Mouse (Mus musculus): Measurements from ENCODE around the gene Syna. TPM values are rescaled to one million over a fixed set of nuclear protein-coding genes. Genes with fewer than 3 reads are reported as not detected.

The Syna gene
- polyA plus RNA-seq, 1 experiment from 2014 or later: not detected

DNA sequence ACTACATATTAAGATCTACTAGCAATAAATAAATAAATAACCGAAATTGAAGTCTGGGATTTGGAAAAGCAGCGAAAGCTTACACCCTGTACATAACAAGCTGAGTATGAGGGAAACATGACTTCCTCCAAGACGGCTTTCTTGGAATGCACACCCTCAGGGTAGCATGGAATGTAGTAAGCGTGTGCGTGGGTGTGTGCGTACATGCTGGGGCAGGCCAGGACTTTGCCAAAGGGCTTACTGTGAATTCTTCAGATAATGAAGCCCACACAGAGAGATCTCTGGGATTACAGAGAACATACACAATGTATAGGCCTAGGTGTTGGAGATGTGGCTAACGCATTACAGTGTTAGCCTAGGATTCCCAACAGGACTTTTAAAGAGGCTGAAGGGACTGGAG lies 17.6 kb upstream of the Syna start:
- 97% methylated on average over 7 of the region's 7 CpGs for WGBS (ENCODE audit: missing documents)
- Histone ChIP-seq H3K4me3 (ENCODE audit: inconsistent target) (no peak overlapping the region), H3K79me2 (ENCODE audit: inconsistent target) (no peaks in the 10 kb centered on the region), H3K36me3 (ENCODE audit: inconsistent target) (no peaks in the 10 kb centered on the region), H3K27ac (no peak overlapping the region)

DNA sequence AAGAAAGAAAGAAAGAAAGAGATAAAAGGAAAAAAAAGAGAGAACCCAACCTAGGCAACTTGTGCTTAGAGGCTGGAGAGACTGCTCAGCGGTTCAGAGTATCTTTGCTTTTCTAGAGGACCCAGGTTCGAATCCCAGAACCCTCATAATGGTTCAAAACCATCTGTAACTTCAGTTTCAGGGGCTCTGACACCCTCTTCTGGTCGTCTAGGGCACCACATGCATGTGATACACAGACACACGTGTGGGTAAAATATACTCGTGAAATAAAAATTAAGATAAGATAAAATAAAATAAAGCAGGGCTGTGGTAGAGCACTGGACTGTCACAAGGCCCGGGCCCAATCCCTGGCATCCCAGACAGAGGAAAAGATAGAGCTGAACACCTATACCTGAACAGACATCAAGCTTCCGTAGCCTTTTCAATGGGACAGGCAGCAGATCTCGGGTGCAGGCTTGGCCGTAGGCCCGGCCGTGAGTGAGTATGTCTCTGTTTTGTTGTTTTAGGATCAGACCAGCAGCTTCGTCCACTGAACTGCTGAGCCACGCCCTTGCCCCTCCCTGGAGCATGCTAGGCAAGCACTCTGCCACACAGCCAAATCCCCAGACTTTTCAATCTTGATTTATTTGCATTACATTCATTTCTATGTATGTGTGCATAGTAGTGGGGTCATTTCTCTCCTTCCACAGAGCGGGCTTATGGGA lies 16.7 kb upstream of the Syna start:
- H3K79me2 ChIP-seq (ENCODE audit: inconsistent target): no peaks in the 10 kb centered on the region
- H3K4me3 ChIP-seq (ENCODE audit: inconsistent target): no peak overlapping the region
- no peak overlapping the region for H3K27ac ChIP-seq
- 93% methylated on average over 14 of the region's 14 CpGs for WGBS (ENCODE audit: missing documents)
- no peaks in the 10 kb centered on the region for H3K36me3 ChIP-seq (ENCODE audit: inconsistent target)

DNA sequence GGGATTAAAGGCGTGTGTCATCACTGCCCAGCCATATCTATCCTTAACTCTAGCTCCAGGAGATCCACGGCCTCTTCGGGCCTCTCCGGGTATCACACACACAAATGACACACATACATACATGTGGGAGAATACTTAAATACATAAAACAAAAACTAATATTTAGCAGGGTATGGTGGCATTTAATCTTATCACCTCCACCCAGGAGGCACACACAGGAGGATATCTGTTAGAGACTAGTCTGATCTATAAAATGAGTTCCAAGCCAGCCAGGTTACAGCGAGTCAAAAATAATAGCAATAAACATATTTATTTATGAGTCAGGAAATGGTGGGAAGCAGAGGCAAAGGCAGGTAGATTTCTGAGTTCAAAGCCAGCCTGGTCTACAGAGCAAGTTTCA lies 15.9 kb upstream of the Syna start:
- Histone ChIP-seq H3K36me3 (ENCODE audit: inconsistent target) (no peaks in the 10 kb centered on the region), H3K79me2 (ENCODE audit: inconsistent target) (no peaks in the 10 kb centered on the region), H3K27ac (no peak overlapping the region), H3K4me3 (ENCODE audit: inconsistent target) (no peak overlapping the region)
- 95% methylated on average over 4 of the region's 5 CpGs for WGBS (ENCODE audit: missing documents)

DNA sequence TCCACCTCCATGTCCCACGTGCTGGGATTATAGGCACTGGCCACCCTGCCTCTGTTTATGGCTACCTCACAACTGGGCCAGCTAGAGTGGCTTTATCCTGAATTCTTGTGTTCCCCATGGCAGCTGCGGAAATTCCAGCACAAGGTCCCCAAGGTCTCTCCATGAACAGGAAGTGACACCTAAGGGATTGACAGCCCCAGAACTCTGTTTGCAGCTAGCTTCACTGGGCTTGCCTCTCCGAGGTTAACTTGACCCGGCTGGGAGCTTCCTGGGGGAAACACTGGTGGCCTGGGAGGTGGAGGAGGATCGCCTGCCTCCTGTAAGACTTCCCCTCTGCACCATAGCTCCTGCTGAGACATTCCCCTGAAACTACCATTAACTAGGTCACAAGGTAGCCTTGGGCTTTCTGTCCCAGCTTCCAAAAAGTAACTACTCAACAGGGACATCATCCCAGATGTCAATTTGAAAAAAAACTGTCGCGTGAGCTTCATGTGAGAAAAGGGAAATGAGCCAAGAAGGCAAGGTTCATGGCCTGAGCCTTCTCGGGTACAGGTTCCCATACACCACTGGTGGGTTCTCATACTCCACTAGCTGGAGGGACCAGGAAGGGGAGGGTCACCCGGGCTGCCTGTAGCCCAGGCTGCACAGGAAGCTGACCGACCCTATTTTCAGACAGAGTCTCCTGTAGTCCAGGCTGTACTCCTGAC lies 12.7 kb upstream of the Syna start:
- H3K79me2 ChIP-seq (ENCODE audit: inconsistent target): no peaks in the 10 kb centered on the region
- 0 out of 2 replicates have a peak overlapping the region, but pooled peaks have one; percentile 13 for H3K27ac ChIP-seq
- peak overlapping the region; percentile 49 for H3K4me3 ChIP-seq (ENCODE audit: inconsistent target)
- no peaks in the 10 kb centered on the region for H3K36me3 ChIP-seq (ENCODE audit: inconsistent target)
- WGBS (ENCODE audit: missing documents): 14% methylated on average over 10 of the region's 10 CpGs

DNA sequence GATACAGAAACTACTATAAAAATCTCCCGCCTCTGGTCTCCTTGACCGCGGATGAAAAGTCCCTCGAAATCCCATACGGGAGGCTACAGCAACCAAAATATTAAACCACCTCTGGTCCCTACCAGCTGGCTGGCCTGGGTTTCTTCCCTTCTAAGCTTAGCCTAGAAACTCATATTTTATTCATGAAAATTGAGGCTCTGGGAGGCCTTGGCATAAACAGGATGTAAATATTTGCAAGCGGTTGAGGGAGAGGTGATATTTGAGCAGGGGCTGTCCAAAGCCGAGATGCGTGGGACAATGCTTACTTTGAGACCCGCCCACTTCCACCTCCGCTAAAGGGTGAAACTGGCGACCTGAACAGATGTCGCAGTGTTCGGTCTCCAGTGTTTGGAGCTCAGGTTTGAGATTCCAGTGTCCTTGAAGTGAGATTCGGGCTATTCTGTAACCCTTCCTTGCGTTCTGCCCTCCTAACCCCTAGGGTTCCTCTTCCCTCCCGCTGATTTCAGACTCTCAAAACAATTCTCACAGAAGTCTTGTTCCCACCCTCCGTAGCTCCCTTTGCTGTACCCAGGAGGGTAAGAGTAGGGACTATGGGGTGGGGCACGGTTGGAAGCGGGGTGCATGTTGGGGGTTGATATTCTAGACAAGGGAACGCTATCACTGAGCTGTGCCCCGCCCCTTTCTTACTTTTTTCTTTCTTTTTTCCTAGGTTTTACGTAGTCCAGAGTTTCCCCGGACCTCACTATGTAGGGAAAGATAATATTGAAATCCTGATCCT lies 11.9 kb upstream of the Syna start:
- Histone ChIP-seq H3K27ac (0 out of 2 replicates have a peak overlapping the region, but pooled peaks have one; percentile 13), H3K36me3 (ENCODE audit: inconsistent target) (no peaks in the 10 kb centered on the region), H3K4me3 (ENCODE audit: inconsistent target) (peak overlapping the region; percentile 49), H3K79me2 (ENCODE audit: inconsistent target) (no peaks in the 10 kb centered on the region)
- 4% methylated on average over 23 of the region's 23 CpGs for WGBS (ENCODE audit: missing documents)

DNA sequence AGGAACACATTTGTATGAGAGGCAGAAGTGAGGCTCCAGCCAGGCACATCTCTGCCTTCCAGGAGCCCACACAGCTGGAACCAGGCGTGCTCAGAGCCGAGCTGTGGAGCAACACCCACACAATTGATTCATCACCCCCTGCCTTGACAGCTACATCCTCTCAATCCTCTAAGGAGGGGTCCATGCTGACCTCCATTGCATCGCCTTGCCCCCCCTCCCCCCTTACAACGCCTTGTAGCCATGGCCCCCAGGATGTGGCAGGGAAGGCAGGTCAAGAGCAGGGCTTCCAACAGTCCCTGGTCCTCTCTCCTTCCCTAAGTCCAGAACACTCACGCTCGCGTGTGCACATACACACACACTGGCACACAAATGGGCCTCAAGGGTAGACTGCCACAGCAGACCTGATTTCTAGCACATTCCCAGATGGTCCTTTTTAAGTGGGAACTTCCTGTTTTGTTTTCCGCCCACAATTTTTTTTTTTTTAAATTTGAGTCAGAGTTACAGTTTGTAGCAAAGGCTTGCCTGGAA lies 9.1 kb upstream of the Syna start:
- no peak overlapping the region for H3K4me3 ChIP-seq (ENCODE audit: inconsistent target)
- H3K27ac ChIP-seq: no peak overlapping the region
- WGBS (ENCODE audit: missing documents): 58% methylated on average over 7 of the region's 8 CpGs
- no peaks in the 10 kb centered on the region for H3K79me2 ChIP-seq (ENCODE audit: inconsistent target)
- no peaks in the 10 kb centered on the region for H3K36me3 ChIP-seq (ENCODE audit: inconsistent target)

DNA sequence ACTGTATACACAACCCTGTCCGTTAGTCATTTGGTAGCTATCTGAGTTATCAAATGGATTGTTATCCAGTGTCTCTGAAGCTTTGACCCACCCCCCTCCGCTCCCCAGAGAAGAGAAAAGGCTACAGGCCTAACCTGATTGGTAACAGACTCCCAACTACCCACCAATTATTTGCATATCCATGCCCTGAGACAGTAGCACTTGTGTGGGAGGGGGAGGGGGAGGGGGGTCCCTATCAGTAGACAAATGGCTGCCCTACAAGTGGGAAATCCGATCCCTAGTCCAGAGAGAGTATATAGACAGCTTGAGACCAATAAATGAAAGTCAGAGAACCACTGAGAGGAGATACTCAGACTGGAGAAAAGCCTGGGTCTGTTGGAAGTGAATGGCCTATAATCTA lies 8.1 kb upstream of the Syna start:
- WGBS (ENCODE audit: missing documents): 97% methylated on average over 3 of the region's 3 CpGs
- Histone ChIP-seq H3K4me3 (ENCODE audit: inconsistent target) (no peak overlapping the region), H3K27ac (no peak overlapping the region), H3K79me2 (ENCODE audit: inconsistent target) (no peaks in the 10 kb centered on the region), H3K36me3 (ENCODE audit: inconsistent target) (no peaks in the 10 kb centered on the region)

DNA sequence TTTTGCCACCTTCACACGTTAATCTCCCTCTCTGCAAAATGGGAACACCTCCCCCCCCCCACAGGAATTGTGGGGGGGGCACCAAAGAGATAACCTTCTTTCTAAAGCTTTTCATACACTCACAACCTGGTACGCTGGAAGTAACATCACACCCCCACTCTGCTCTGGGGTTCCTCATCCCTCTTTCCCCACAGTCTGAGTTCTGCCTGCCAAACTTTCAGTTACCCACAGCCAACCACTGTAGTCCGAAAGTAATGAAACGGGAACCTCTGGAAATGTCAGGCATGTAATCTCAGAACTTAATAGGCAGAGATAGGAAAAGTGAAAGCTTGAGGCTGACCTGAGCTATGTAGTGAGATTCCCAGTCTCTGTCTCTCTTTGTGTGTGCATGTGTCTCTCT lies 7.5 kb upstream of the Syna start:
- H3K4me3 ChIP-seq (ENCODE audit: inconsistent target): no peak overlapping the region
- no peaks in the 10 kb centered on the region for H3K36me3 ChIP-seq (ENCODE audit: inconsistent target)
- 71% methylated on average over 4 of the region's 4 CpGs for WGBS (ENCODE audit: missing documents)
- H3K79me2 ChIP-seq (ENCODE audit: inconsistent target): no peaks in the 10 kb centered on the region
- H3K27ac ChIP-seq: no peak overlapping the region

DNA sequence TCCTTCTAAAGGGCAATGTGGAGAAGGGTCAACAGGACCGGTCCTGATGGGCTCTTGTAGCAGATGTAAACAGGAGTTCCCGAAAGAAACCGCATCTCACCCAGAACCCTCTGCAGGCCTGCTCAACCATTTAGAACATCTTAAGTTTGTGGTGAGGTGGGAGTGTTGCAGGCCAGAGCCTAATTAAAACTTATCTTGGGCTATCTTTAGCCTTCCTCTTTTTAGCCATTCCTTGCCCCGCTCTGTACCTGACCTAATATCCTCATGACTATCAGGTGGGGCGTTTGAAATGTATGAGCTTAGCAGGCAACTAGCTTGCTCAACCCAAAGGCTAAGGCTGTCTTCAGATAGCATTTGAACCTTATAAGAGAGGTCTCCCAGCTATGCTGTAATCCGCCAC lies 5.7 kb upstream of the Syna start:
- Histone ChIP-seq H3K4me3 (ENCODE audit: inconsistent target) (no peak overlapping the region), H3K36me3 (ENCODE audit: inconsistent target) (no peaks in the 10 kb centered on the region), H3K79me2 (ENCODE audit: inconsistent target) (no peaks in the 10 kb centered on the region), H3K27ac (no peak overlapping the region)
- 87% methylated on average over 6 of the region's 6 CpGs for WGBS (ENCODE audit: missing documents)

DNA sequence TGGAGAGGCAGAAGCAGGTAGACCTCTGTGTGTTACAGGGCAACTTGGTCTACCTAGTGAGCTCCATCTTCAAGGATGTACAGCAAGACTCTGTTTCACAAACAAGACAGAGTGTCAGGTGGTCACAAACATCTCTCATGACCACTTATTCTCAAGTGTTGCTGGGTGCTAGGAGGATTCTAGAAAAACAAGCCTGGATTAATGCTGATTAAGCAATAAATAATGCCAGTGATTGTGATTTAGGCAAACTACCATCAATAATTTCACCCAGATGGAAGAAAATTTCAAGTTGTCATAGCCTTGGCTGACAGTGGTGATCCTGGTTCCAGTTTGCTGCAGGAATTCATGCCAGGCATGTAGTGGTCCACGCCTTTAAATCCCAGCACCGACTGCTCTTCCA lies 4.3 kb upstream of the Syna start:
- Histone ChIP-seq H3K27ac (no peak overlapping the region), H3K4me3 (ENCODE audit: inconsistent target) (no peak overlapping the region)
- WGBS (ENCODE audit: missing documents): 92% methylated on average over 2 of the region's 2 CpGs

DNA sequence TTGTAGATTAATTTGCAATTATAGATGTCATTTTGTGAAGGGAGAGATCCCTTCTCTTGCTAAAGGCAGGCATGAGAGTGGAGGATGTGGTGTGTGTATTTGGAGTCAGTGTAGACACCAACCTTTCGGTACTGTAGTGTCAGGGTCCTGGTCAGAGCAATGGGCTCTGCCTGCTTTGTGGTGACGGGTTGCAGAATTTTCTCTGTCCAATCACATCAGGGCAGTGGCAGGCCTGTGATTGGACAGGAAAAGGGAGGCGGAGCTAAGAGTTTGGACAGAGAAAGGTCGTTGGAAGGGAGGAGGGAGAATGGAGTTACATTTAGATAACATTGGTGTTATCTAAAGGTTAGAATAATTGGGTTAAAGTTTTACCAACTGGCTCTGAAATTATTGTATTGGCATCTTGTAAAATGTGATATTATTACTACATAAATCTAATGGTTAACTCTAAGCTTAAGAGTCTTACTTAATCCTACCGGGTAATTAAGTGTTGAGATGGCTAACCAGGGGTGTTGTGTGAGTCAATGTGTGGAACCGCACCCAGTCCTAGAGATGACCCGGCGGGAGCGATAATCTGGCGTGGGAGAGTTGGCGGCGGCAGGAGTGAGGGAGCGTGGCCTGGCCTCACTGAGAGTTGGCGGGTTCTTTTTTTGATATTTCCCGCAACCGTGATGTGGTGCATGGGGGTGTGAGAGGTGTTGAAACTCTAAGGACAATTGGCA lies 640 bp upstream of the Syna start:
- Histone ChIP-seq H3K4me3 (ENCODE audit: inconsistent target) (no peak overlapping the region), H3K36me3 (ENCODE audit: inconsistent target) (no peaks in the 10 kb centered on the region), H3K27ac (no peak overlapping the region), H3K79me2 (ENCODE audit: inconsistent target) (no peaks in the 10 kb centered on the region)
- 84% methylated on average over 15 of the region's 16 CpGs for WGBS (ENCODE audit: missing documents)

More for the DNA sequence above, 4.3 kb upstream of the Syna start:
- Histone ChIP-seq H3K36me3 (ENCODE audit: inconsistent target) (no peaks in the 10 kb centered on the region), H3K79me2 (ENCODE audit: inconsistent target) (no peaks in the 10 kb centered on the region)

DNA sequence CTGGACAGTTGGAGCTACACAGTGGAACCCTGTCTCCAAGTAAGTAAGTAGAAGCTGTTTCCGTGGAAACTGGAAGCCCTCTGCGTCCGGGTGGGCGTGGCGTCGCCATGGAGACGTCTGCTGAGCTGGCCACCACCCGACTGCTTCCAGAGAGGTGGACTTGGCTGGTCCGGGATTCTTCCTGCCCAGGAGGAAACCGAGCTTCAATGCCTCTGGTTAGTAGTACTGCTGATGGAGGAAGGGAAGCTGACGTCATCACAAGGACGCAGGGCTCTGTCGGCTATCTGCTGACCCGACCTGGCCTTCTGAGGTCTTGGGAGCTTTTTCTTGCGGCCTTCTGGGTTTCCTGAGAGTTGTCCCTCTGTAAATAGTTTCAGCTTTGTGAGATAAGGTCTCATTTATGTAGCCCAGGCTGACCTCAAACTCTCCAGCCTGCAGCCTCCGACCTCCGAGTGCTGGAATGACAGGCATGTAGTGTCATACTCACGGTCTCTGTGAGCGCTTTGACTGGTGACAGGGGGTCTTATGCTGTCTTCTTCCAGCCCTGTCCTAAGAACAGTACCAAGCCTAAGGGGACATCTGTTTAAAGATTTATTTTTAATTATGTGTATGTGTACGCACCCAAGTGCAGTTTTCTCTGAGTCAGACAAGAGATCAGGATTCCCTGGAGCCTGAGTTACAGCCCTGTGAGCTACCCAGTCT lies 4.4 kb downstream of the Syna start:
- Histone ChIP-seq H3K4me3 (ENCODE audit: inconsistent target) (no peak overlapping the region), H3K36me3 (ENCODE audit: inconsistent target) (no peaks in the 10 kb centered on the region), H3K27ac (no peak overlapping the region), H3K79me2 (ENCODE audit: inconsistent target) (peaks cover 12% of the 10 kb centered on the region)
- WGBS (ENCODE audit: missing documents): 28% methylated on average over 20 of the region's 20 CpGs

DNA sequence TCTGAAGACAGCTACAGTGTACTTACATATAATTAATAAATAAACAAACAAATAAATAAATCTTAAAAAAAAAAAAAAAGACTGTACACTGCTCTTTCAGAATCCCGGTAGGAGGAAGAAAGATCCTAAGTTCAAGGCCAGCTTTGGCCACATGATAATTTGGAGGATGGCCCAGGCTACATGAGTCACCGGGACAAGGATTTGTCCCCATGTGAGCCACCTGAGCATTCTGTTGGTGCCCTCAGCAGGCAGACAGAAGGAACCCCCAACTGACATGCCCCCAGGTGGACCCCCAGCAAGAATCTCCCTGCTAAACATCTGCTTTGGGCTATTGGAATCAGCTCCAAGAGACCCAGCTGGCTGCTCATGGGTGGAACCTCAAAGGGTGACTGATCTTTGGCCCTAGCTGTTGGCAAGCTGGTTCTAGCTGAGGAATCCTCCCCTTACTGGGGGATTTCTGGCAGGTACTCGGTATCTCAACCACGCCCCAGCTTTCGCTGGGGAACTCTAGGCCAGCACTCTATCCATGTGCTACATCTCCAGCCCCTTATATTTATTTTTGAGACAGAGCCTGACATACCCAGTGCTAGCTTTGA lies 5.9 kb downstream of the Syna start:
- Histone ChIP-seq H3K4me3 (ENCODE audit: inconsistent target) (no peak overlapping the region), H3K79me2 (ENCODE audit: inconsistent target) (peaks cover 27% of the 10 kb centered on the region), H3K36me3 (ENCODE audit: inconsistent target) (no peaks in the 10 kb centered on the region), H3K27ac (no peak overlapping the region)
- WGBS (ENCODE audit: missing documents): 98% methylated on average over 5 of the region's 5 CpGs
